Mouse (Mus musculus): ENCODE measurements around the gene Baiap3.

The Baiap3 gene

DNA sequence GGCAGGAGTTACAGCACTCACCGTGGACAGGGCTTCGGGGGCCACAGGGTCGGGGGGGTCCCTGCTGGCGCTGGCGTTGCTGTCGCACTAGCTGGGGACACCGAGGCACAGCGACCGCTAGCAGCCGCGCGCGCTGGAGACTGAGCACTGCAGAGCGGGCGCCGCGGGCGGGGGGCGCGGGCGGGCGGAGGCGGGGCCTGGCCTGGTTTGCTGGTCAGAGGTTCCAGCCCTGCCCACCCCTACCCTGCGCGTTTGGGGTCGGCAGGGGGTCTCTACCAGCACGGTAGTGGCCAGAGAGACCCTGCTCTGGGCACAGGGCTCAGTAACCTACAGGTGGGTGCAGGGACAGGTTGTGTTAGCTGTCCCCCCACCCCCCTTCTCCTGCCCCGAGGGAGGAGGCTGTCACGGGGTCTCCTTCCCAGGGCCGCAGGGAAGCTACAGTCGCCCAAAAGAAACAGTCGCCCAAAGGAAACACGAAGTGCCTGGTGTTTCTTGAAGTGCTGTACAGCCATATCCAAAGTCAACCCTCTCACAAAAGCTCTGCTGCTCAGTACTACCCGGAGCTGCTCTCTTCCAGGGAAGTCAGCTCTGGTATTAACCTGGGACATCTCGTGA lies at the start of gene Baiap3:
TSS of gene Baiap3 (minus strand) at position 225 of the 615 bp plus-strand sequence.
- no peak for DNase-seq (ENCODE audit: extremely low spot score, low read depth, low spot score)

DNA sequence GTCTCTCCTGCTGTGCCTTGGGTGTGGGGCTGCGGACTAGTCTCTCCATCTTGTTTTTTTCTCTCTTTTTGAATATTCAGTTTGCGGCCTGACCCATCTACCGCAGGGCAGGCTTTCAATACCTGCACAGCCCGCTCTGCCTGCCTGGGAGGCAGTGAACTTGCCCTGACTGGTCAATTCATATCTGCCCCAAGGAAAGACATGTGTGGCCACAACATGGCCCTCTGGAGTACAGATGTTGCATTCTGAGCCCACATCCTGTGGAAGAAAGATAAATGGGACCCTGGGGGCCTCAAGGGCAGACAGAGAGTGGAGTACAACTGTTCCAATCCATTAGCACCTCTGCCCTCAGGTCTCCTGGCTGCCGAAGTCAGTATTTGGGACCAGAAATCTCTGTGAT lies 41.9 kb upstream of the Baiap3 start, which contains the start of gene Prss34:
TSS of gene Prss34 (plus strand) at position 301 of the 400 bp plus-strand sequence.
- no peak for DNase-seq (ENCODE audit: extremely low spot score, low read depth, low spot score)

DNA sequence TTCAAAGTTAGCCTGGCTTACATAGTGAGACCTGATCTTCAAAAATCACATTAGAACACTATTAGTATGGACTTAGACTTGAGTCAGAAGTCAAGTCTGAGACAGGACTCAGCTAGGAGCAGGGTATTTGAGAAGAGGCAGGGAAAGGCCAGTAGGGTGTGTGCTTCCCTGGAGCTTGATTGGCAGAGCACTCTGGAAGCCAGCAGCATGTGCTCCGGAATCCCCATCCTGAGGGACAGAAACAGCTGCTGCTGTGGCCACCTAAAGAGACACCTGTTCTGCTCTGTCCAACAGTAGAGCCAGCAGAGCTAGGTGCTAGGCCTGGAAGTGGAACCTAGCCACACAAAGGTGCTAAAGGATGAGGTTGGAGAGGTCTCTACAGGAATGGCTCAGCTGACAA lies 37.9 kb upstream of the Baiap3 start:
- no peak for DNase-seq (ENCODE audit: extremely low spot score, low read depth, low spot score)

DNA sequence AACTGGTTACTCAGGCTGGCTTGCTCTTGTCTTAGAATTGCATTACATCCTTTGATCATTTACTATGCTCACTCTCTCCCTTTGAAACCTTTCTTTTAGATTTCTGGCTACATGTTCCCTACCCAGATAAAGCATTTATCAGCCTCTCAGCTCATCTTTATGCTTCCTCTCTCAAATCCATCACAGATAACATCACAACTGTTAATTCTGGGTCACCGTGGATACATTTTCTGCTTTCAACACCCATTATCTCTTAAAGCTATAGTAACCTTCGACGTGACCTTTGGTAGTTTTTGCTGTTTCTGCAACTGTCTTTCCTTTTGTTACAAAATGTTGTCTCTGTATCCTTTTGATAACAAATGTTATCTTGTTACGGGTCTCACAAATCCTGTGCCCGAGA lies 37.3 kb upstream of the Baiap3 start:
- no peak for DNase-seq (ENCODE audit: extremely low spot score, low read depth, low spot score)

DNA sequence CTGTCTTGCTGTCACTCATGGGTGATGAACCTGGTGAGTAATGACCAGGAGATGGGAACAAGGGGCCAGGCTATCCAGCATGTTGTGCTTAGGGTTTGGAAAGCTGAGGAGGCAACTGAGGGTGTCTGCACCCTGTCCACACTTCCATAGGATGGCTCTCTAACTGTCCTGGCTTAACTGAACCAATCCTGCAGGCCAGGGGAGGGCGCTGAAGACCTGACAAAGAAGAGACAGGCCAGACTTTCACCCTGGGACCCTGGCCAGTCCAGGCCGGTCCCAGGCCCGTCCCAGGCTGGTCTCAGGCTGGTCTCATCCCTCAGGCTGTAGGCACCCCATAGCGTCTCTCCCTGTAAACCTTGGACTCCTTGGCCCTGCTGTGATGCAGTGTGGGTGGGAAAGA lies 34.2 kb upstream of the Baiap3 start:
- DNase-seq (ENCODE audit: extremely low spot score, low read depth, low spot score), result no peak

DNA sequence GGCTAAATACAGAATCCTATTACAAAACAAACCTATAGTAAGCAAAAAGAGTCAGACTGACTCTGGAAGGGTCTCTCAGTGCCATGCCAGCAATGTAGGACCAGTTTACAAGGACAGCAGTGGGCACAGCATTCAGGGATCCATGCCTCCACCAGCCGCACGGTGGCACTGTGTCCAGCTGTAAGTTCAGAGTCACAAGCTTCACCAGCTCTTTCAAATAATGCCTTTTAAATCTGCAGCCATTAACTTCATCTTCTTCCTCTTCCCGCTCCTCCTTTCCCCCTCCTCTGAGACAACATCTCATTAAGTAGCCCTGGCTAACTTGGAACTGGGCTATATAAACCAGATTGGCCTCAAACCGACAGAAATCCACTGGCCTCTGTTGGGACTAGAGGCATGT lies 32.7 kb upstream of the Baiap3 start:
- no peak for DNase-seq (ENCODE audit: extremely low spot score, low read depth, low spot score)

DNA sequence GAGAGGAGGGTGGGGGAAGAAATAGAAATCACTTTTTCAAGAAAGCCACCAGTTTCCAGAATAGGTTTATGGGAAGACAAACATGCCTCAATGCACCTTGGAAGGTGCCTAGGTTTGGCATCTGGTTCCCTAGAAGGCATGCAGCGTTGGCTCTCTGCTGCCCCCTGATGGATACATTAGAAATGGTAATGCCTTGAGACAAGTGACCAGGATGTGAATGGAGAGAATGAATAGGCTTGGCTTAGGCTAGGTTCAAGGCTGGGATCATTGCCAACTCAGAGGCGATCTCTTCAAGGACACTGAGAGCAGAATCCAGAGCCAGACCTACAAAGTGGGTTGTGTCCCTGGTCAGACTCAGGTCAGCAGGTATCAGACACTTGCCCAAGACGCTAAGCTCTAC lies 28.9 kb upstream of the Baiap3 start:
- peak; percentile 63 for DNase-seq (ENCODE audit: extremely low spot score, low read depth, low spot score)

DNA sequence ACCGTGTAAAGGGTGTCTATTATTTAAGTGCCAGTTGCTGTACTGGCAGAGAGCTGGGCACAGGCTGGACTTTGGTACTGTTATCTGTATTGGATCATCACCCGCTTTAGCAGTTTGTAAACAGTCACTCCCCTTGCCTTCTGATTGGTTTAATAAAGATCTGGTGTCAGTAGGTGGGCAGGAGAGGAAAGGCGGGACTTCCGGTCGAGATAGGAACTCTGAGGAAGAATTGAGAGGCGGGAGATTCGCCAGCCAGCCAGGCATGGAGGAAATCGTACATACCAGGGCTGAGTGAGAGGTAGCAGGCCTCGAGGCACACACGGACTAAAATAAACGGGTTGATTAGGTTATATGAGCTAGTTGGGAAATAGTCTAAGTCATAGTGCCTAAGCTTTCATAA lies 26.0 kb upstream of the Baiap3 start:
- DNase-seq (ENCODE audit: extremely low spot score, low read depth, low spot score), result no peak

DNA sequence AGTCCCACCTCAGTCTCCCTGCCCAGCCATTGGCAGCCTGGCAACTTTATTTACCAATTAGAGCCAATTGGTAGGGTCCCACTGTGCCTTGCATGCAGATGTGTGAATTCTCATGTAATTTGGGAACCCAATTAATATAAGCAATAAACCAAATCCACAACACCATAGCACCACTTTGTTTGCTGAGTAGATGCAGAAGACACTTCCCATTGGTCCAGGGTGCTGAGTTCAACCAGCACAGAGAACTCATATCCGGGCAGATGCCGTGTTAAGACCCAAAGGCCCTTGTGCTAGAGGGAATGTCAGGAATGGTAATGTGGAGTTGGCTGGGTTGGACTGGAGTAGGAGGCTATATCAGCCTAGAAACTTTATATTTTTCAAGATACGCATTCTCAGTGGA lies 19.7 kb upstream of the Baiap3 start:
- DNase-seq (ENCODE audit: extremely low spot score, low read depth, low spot score), result no peak

DNA sequence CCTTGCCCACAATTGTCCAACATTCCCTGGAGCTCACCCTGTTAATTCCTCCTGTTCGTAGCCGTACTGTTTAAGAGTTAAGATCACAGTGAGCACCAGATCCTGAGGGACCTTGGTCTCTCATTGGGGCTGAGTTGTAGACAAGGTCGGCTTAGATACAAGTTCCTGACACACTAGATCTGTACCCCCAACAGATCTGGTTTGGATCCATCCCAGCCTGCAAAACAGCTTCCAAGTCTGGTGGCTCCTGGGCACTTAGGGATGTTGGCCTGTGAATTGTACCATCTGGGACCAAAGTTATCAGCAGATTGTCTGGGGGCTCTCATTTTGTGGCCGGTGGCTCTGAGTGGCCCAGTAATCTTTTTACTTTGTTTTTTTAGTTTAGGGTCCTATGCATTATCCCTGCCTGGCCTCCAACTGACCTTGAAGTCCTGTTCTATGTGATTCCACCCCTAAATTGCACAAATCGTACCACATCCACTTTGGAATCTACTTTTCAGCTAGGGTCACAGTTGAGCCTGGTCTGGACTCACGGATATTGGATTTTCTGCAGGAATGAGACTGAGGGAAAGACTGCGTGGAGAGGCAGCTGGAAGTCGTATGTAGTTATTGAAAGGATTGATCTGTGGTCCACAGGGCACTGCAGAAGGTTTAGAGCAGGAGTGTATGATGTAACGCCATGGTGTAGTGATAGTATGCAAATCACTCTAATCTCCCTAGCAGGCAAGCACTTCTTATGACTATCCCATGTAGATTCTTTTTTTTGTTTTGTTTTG lies 18.6 kb upstream of the Baiap3 start, which contains the start of gene Ube2i:
TSS of gene Ube2i (minus strand) at position 52 of the 776 bp plus-strand sequence.
- no peak for DNase-seq (ENCODE audit: extremely low spot score, low read depth, low spot score)

DNA sequence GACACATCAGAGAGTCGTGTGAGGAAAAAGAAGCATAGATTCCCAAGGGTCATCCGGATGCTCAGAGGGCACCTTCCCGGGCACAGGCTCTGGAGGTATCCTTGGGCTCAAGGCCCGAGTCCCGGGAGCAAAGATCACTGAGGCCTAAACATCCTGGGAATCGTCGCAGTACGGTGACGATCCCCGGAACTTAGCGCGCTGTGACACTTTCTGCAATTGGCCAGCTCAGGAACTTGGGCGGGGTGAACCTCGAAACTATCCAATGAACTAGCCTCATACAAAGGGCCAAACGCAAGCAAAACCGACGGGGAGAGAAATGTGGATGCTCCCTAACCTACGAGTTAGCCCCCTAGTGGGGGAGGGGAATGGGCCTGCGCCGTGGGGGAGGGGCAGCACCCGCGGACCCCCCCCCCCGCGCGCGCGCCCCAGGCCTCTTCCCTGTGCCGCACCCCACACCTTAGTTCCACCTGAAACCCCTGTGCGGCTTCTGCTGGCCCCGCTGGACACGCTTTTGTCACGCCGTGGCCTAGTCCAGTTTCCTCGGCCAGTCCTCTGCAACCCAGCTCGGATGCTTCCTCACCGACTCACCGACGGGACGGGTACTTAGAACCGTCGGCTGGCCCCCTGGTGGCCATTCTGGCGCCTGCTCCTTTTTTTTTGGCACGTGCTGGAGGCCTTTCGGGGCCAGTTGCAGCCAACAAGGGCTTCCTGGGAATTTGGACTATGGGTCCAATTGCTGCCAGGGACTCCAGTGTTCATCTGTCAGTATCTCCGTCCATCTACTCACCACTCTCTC lies 17.7 kb upstream of the Baiap3 start:
- peak; percentile 100 for DNase-seq (ENCODE audit: extremely low spot score, low read depth, low spot score)

DNA sequence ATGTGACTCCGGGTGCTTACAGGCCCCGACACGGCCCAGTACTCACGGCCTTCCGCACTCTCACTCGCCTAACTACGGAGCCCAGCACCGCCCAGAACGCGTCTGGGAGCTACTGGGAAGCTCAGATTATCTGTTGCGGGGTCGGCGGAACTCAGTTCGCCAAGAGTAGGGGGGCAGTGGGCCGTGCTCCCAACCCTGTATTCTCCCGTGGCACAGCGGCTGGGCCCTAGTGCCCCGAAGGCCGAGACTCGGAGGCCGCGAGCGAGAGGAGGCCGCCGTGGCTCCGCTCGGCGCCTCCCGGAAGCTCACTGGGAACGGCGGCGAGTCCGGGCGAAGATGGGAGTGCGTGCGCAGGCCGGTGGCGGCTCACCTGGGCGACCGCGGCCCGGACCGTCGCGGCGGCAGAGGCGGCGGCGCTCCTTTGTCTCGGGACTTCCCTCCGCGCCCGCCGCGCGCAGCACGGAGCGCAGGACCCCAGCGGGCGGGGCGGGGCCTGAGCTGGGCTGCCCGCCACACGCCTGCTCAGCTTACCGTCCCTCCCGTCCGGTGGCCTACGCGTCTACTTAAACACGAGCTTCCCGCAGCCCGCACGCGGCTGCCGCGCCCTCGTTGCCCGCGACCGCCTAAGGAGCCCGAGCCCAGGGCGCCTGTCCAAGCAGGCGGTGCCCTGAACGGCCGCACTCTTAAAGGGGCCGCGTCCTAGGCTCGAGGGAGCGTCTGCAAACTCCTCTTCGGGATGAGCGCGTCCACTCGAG lies 17.0 kb upstream of the Baiap3 start:
- DNase-seq (ENCODE audit: extremely low spot score, low read depth, low spot score), result no peak

DNA sequence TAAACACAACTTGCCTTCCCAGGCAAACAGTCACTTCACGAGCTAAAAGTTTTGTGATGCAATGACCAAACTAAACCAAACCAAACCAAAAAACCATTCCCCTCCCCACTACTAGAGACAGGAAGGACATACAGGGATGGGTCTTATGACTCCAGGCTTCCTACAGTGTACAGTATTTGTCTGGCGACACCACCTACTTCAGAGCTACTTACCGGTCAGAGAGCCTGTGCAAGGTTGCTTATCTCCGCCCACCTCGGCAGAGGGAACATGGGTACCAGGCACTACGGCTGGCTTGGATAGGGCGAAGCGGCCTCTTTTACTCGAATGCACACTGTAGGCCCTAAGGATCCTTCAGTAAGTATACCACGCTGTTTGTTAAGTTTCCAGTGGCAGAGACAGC lies 16.2 kb upstream of the Baiap3 start:
- no peak for DNase-seq (ENCODE audit: extremely low spot score, low read depth, low spot score)

DNA sequence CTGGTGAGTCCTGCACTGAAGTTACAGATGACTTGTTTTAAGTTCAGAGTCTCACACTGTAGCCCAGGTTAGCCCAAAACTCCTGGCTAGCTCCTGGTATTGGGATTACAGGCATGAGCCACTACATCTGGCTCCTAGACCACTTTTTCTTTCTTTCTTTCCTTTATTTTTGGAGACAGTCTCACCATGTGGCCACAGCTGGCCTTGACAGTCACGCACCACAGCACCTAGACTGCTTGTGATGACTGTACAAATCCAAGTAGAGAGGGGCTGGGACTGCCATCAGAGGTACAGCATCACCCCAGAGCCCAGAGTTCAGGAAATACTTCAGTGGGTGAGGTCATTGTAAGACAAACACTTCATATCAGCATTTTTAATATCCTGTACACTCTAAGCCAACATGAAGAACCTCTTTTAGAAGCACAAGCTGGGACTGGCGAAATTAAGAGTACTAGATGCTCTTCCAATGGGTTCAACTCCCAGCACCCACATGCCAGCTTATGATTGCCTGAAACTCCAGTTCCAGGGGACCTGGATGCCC lies 14.7 kb upstream of the Baiap3 start:
- DNase-seq (ENCODE audit: extremely low spot score, low read depth, low spot score), result no peak

DNA sequence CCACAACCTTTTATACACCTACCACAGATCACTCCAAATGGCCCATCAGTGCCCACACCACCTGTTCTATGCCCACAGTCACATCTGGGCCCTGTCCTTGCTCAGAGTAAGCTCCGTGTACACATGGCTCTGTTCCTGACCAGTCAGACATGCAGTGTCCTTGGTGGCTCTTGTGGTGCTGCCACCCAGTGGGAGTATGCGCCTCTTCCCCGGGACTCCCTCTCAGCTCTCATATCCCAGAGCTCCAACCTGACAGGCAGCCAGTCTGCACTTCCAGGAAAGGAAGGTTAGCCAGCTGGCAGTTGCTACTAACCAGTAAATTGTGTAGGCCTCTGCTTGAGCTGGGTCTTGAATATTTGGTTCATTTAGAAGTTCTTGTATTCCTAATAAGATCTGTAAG lies 8.3 kb upstream of the Baiap3 start:
- no peak for DNase-seq (ENCODE audit: extremely low spot score, low read depth, low spot score)

DNA sequence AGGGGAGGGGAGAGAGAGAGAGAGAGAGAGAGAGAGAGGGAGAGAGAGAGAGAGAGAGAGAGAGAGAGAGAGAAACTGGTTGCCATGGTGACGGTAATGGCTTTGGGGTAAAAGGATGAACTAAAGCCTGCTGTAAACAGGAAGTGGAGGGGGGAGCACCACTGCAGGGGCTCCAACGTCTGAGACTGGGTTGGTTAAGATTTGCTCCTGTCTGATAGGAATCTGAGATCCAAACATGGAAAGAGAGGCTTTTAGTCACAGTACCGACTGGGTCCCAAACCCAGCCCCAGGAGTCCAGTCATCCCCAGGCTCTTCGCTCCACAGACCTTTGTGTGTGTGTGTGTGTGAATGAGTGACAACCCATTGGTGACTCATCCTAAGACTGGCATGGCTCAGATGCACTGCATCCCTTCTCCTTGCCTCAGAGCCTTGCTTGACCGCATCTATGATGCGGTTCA lies 1.7 kb upstream of the Baiap3 start:
- no peak for DNase-seq (ENCODE audit: extremely low spot score, low read depth, low spot score)

DNA sequence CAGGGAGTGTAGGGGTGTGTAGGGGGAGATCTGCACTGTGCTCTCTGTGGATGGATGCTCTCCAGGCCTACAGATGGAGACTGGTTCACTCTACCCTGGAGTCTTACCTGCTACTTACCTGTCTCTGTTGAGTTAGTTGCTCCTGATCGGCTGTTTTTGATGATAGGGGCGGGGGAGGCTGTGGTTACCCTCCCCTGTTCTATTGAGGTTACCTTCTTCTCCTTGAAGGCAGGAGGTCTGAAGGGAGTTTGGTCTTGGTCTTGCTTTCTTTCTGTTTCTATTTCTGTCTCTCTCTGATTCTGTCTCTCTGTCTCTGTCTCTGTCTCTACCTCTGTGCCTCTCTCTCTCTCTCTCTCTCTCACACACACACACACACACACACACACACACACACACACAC lies 1.1 kb downstream of the Baiap3 start:
- no peak for DNase-seq (ENCODE audit: extremely low spot score, low read depth, low spot score)

DNA sequence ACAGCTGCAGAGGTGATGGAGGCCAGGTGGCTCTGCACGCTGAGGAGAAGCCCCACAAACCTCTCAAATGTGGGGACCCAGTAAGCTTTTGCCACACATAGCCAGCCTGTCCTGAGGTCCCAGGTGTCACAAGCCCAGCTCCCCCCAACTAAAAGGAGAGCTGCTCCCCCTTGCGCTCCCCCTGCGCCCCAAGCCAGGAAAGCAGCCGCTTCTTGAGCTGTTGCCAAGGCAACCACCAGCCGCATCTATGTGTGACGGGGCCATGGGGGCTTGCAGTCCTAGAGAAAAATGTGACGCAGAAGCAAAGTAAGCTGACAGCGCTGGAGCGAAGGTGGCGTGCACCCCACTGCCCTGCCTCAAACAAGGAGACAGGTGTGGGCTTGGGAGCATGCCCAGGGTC lies 2.4 kb downstream of the Baiap3 start:
- DNase-seq (ENCODE audit: extremely low spot score, low read depth, low spot score), result no peak

DNA sequence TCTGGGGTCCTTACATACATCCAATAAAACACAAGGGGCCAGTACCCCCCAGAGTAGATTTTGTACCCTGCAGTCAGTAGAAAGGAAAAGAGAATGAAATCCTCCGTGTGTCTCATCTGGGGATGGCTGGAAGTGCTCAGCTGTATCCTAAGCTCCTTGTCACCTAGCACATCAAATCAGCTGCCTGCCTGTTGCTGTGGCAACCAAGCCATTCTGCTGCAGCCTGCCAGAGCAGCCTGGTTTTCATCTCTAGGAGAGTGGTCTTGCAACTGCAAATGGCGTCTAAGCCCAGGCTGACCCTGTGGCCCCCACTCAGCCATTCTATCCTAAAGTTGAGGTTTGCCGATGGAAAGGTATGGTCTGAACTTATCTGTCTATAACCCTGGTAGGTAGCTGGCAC lies 3.5 kb downstream of the Baiap3 start:
- no peak for DNase-seq (ENCODE audit: extremely low spot score, low read depth, low spot score)

DNA sequence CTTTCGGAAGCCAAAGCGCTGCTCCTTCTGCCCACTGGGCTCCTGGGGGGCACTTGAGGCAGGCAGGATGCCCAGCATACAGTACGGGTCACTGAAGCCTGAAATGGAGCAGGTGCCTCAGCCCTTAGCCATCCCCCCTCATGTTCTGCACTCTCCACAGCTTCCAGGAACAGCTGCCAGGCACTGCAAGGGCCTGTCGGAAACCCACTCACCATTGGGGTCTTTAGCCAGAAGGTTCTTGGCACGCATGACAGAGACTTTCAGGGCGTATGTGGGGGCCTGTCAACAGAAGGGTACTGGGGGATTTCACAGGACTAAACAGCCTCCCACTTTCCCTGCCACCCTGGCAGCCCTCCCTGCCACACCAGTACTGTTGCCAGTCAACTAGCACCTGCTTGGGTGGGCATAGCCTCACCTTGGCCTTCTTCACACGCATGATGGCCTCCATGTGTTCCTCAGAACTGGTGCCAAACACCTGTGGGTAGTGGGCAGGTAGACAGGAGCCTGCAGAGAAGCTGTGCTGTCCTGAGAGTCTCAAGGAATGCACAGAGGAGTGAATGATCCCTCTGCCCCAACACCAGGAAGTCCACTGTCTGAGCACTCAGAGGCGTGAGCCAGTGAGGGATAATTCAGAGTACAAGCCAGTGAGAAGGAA lies 5.9 kb downstream of the Baiap3 start:
- no peak for DNase-seq (ENCODE audit: extremely low spot score, low read depth, low spot score)
